Mouse (Mus musculus): ENCODE data around the gene Epn3. TPM values are rescaled to one million over a fixed set of nuclear protein-coding genes. Genes with fewer than 3 reads are reported as not detected.
A peak's percentile ranks its signal among the peaks of the same experiment; 100 is the strongest.

Gene Epn3
- not detected in 2 replicates for total RNA-seq (2017)

- ATAC-seq (replicated peaks; ENCODE audit: low read depth, poor library complexity, severe bottlenecking): peak; percentile 27
Measured at GRCm38 (mm10) chr11:94499661-94500152, at the start of gene Epn3. Epn3 (minus strand) TSS chr11:94499974.

GRCm38 (mm10) chr11:94548888-94549690 is 49.3 kb upstream of the Epn3 start, which contains the start of gene Rsad1:
Rsad1 (minus strand) TSS chr11:94549255.
- ATAC-seq (replicated peaks; ENCODE audit: low read depth, poor library complexity, severe bottlenecking): peak; percentile 84

- ATAC-seq (replicated peaks; ENCODE audit: low read depth, poor library complexity, severe bottlenecking): peak; percentile 19
Measured at GRCm38 (mm10) chr11:94548041-94548784, 48.4 kb upstream of the Epn3 start.

GRCm38 (mm10) chr11:94547271-94547670 is 47.5 kb upstream of the Epn3 start:
- ATAC-seq (replicated peaks; ENCODE audit: low read depth, poor library complexity, severe bottlenecking): no peak

GRCm38 (mm10) chr11:94546381-94546780 is 46.6 kb upstream of the Epn3 start:
- ATAC-seq (replicated peaks; ENCODE audit: low read depth, poor library complexity, severe bottlenecking): no peak

GRCm38 (mm10) chr11:94544422-94544821 is 44.6 kb upstream of the Epn3 start:
- no peak for ATAC-seq (replicated peaks; ENCODE audit: low read depth, poor library complexity, severe bottlenecking)

- peak; percentile 61 for ATAC-seq (replicated peaks; ENCODE audit: low read depth, poor library complexity, severe bottlenecking)
Measured at GRCm38 (mm10) chr11:94543932-94544331, 44.2 kb upstream of the Epn3 start.

- no peak for ATAC-seq (replicated peaks; ENCODE audit: low read depth, poor library complexity, severe bottlenecking)
Measured at GRCm38 (mm10) chr11:94543344-94543743, 43.6 kb upstream of the Epn3 start.

- ATAC-seq (replicated peaks; ENCODE audit: low read depth, poor library complexity, severe bottlenecking): no peak
Measured at GRCm38 (mm10) chr11:94542400-94542799, 42.6 kb upstream of the Epn3 start.

- ATAC-seq (replicated peaks; ENCODE audit: low read depth, poor library complexity, severe bottlenecking): no peak
Measured at GRCm38 (mm10) chr11:94539761-94540160, 40.0 kb upstream of the Epn3 start.

- ATAC-seq (replicated peaks; ENCODE audit: low read depth, poor library complexity, severe bottlenecking): no peak
Measured at GRCm38 (mm10) chr11:94538733-94539292, 39.0 kb upstream of the Epn3 start.

GRCm38 (mm10) chr11:94533171-94533570 is 33.4 kb upstream of the Epn3 start:
- ATAC-seq (replicated peaks; ENCODE audit: low read depth, poor library complexity, severe bottlenecking): no peak

- no peak for ATAC-seq (replicated peaks; ENCODE audit: low read depth, poor library complexity, severe bottlenecking)
Measured at GRCm38 (mm10) chr11:94528879-94529278, 29.1 kb upstream of the Epn3 start.

- no peak for ATAC-seq (replicated peaks; ENCODE audit: low read depth, poor library complexity, severe bottlenecking)
Measured at GRCm38 (mm10) chr11:94526171-94526879, 26.6 kb upstream of the Epn3 start.

- peak; percentile 86 for ATAC-seq (replicated peaks; ENCODE audit: low read depth, poor library complexity, severe bottlenecking)
Measured at GRCm38 (mm10) chr11:94521219-94521843, 21.6 kb upstream of the Epn3 start, which contains the start of gene Mycbpap. Mycbpap (minus strand) TSS chr11:94521742.

GRCm38 (mm10) chr11:94513452-94513851 is 13.7 kb upstream of the Epn3 start:
- no peak for ATAC-seq (replicated peaks; ENCODE audit: low read depth, poor library complexity, severe bottlenecking)

GRCm38 (mm10) chr11:94508976-94509375 is 9.2 kb upstream of the Epn3 start:
- no peak for ATAC-seq (replicated peaks; ENCODE audit: low read depth, poor library complexity, severe bottlenecking)

GRCm38 (mm10) chr11:94501482-94501881 is 1.7 kb upstream of the Epn3 start:
- ATAC-seq (replicated peaks; ENCODE audit: low read depth, poor library complexity, severe bottlenecking): no peak

- no peak for ATAC-seq (replicated peaks; ENCODE audit: low read depth, poor library complexity, severe bottlenecking)
Measured at GRCm38 (mm10) chr11:94500362-94500761, 588 bp upstream of the Epn3 start.

GRCm38 (mm10) chr11:94499035-94499434 is 739 bp downstream of the Epn3 start:
- ATAC-seq (replicated peaks; ENCODE audit: low read depth, poor library complexity, severe bottlenecking): no peak
